Mouse (Mus musculus): ENCODE measurements around the gene Taok2.

- TF ChIP-seq CTCF (IDR thresholded peaks at IDR 0.05; ENCODE audit: low read depth) (no peak), EP300 (IDR thresholded peaks at IDR 0.05; ENCODE audit: low read depth) (no peak)
Measured at GRCm38 (mm10) chr7:126929046-126929445, 44.5 kb upstream of the Taok2 start.

Measured in liver, postnatal 0 days (tissue).